Mouse (Mus musculus) liver, embryonic 12.5 days (tissue): ENCODE measurements around the gene Anp32b. TPM values are rescaled to one million over a fixed set of nuclear protein-coding genes. Genes with fewer than 3 reads are reported as not detected.

ENCODE experiments used
- ATAC-seq: fragments of 200-750 bp; cut with Nextera tagmentation; 2 replicates; pipeline ENCODE4 v1.8.0; 2017; ENCODE audit warnings: moderate number of reproducible peaks, mild to moderate bottlenecking, moderate library complexity
- H3K27ac ChIP-seq: fragments of 300-500 bp; sonication (generic); 2 replicates; pipeline ENCODE4 v1.5.1; 2016; ENCODE audit warnings: mild to moderate bottlenecking
- H3K27me3 ChIP-seq: fragments of 300-500 bp; sonication (generic); replicated peaks from 2 replicates; pipeline ENCODE4 v1.6.1; 2016; ENCODE audit warnings: mild to moderate bottlenecking, moderate library complexity
- H3K36me3 ChIP-seq: fragments of 300-500 bp; sonication (generic); 2 replicates; pipeline ENCODE4 v1.6.1; 2016; ENCODE audit warnings: mild to moderate bottlenecking, moderate library complexity
- H3K4me1 ChIP-seq: fragments of 300-500 bp; sonication (generic); 2 replicates; pipeline ENCODE4 v1.6.1; 2016
- H3K4me2 ChIP-seq: fragments of 300-500 bp; sonication (generic); 2 replicates; pipeline ENCODE4 v1.6.1; 2016; ENCODE audit warnings: mild to moderate bottlenecking, moderate library complexity
- H3K4me3 ChIP-seq: fragments of 300-500 bp; sonication (generic); 2 replicates; pipeline ENCODE4 v1.5.1; 2016; ENCODE audit warnings: mild to moderate bottlenecking, moderate library complexity
- H3K9ac ChIP-seq: fragments of 300-500 bp; sonication (generic); 2 replicates; pipeline ENCODE4 v1.6.1; 2016; ENCODE audit warnings: mild to moderate bottlenecking, moderate library complexity
- H3K9me3 ChIP-seq: fragments of 300-500 bp; sonication (generic); replicated peaks from 2 replicates; pipeline ENCODE4 v1.6.1; 2016; ENCODE audit warnings: mild to moderate bottlenecking, moderate library complexity
- WGBS: fragments of 180-500 bp; shearing (Covaris S2); methylation state at CpG from one replicate; pipeline ENCODE4 v1.1.7; 2016; ENCODE audit not compliant: insufficient replicate concordance; 5-methylcytosine and 5-hydroxymethylcytosine counted together
- polyA plus RNA-seq: library from polyadenylated mRNA; unstranded; fragments of >200 nt; fragmentation: Nextera tagmentation; extraction: Ambion mirVana; gene quantifications from 2 replicates; pipeline ENCODE4 v1.2.1, GENCODE M21; 2016

The Anp32b gene
- polyA plus RNA-seq, 1 experiment from 2014 or later, result 669 TPM

GRCm38 (mm10) chr4:46454097-46454864, 3.6 kb downstream of the Anp32b start:
- Histone ChIP-seq H3K4me2 (peak overlapping the region; percentile 89), H3K27me3 (no peaks in the 10 kb centered on the region), H3K4me3 (peak overlapping the region; percentile 95), H3K36me3 (peaks cover 61% of the 10 kb centered on the region), H3K9ac (peak overlapping the region; percentile 100), H3K4me1 (peaks cover 79% of the 10 kb centered on the region), H3K27ac (peak overlapping the region; percentile 99), H3K9me3 (no peaks in the 10 kb centered on the region)
- WGBS, result 36% methylated on average over 5 of the region's 5 CpGs
- 0 out of 2 replicates have a peak, but pooled peaks have one; percentile 10 for ATAC-seq

GRCm38 (mm10) chr4:46456762-46457161, 6.1 kb downstream of the Anp32b start:
- no peaks in the 10 kb centered on the region for H3K27me3 ChIP-seq
- H3K4me2 ChIP-seq, result peak overlapping the region; percentile 89
- peaks cover 86% of the 10 kb centered on the region for H3K36me3 ChIP-seq
- H3K4me1 ChIP-seq, result peaks cover 88% of the 10 kb centered on the region
- H3K27ac ChIP-seq, result peak overlapping the region; percentile 99
- WGBS, result 63% methylated on average over 4 of the region's 4 CpGs
- peak overlapping the region; percentile 95 for H3K4me3 ChIP-seq
- ATAC-seq, result no peak
- peak overlapping the region; percentile 100 for H3K9ac ChIP-seq
- H3K9me3 ChIP-seq, result no peaks in the 10 kb centered on the region

- 67% methylated on average over 3 of the region's 3 CpGs for WGBS
- Histone ChIP-seq H3K9ac (peak overlapping the region; percentile 100), H3K4me1 (peaks cover 91% of the 10 kb centered on the region), H3K27me3 (no peaks in the 10 kb centered on the region), H3K27ac (peak overlapping the region; percentile 99), H3K9me3 (no peaks in the 10 kb centered on the region), H3K4me2 (peak overlapping the region; percentile 89), H3K36me3 (peaks cover 86% of the 10 kb centered on the region), H3K4me3 (peak overlapping the region; percentile 95)
- no peak for ATAC-seq
These were observed 6.5 kb downstream of the Anp32b start for GRCm38 (mm10) chr4:46457186-46457585.

- no peak for ATAC-seq
- Histone ChIP-seq H3K9me3 (no peaks in the 10 kb centered on the region), H3K4me2 (peak overlapping the region; percentile 89), H3K9ac (peak overlapping the region; percentile 28; the same call in 1 of the 2 replicates), H3K27ac (peak overlapping the region; percentile 99), H3K4me3 (0 out of 2 replicates have a peak overlapping the region, but pooled peaks have one; percentile 1), H3K4me1 (peaks cover 87% of the 10 kb centered on the region), H3K27me3 (no peaks in the 10 kb centered on the region), H3K36me3 (peaks cover 88% of the 10 kb centered on the region)
- WGBS, result 85% methylated on average over 2 of the region's 2 CpGs
These were observed 7.7 kb downstream of the Anp32b start for GRCm38 (mm10) chr4:46458411-46458810.

- Histone ChIP-seq H3K36me3 (peaks cover 100% of the 10 kb centered on the region), H3K9me3 (no peaks in the 10 kb centered on the region), H3K4me1 (peaks cover 53% of the 10 kb centered on the region), H3K9ac (no peak overlapping the region), H3K27ac (peak overlapping the region; percentile 28; the same call in 1 of the 2 replicates), H3K4me2 (no peak overlapping the region), H3K4me3 (no peak overlapping the region), H3K27me3 (no peaks in the 10 kb centered on the region)
- peak; percentile 63 for ATAC-seq
- 83% methylated on average over 7 of the region's 7 CpGs for WGBS
These were observed 12.6 kb downstream of the Anp32b start for GRCm38 (mm10) chr4:46463130-46463830.

- no peak overlapping the region for H3K9ac ChIP-seq
- no peaks in the 10 kb centered on the region for H3K9me3 ChIP-seq
- 89% methylated on average over 3 of the region's 3 CpGs for WGBS
- no peak overlapping the region for H3K4me3 ChIP-seq
- ATAC-seq, result no peak
- H3K4me1 ChIP-seq, result peaks cover 29% of the 10 kb centered on the region
- no peak overlapping the region for H3K27ac ChIP-seq
- no peak overlapping the region for H3K4me2 ChIP-seq
- peaks cover 100% of the 10 kb centered on the region for H3K36me3 ChIP-seq
- no peaks in the 10 kb centered on the region for H3K27me3 ChIP-seq
These were observed 15.0 kb downstream of the Anp32b start for GRCm38 (mm10) chr4:46465740-46466139.

- H3K36me3 ChIP-seq, result peaks cover 96% of the 10 kb centered on the region
- no peaks in the 10 kb centered on the region for H3K4me1 ChIP-seq
- H3K27ac ChIP-seq, result peak overlapping the region; percentile 47; the same call in 1 of the 2 replicates
- 92% methylated on average over 5 of the region's 5 CpGs for WGBS
- ATAC-seq, result no peak
- no peaks in the 10 kb centered on the region for H3K9me3 ChIP-seq
- H3K4me3 ChIP-seq, result no peak overlapping the region
- no peaks in the 10 kb centered on the region for H3K27me3 ChIP-seq
- no peak overlapping the region for H3K9ac ChIP-seq
- H3K4me2 ChIP-seq, result no peak overlapping the region
These were observed 24.4 kb downstream of the Anp32b start for GRCm38 (mm10) chr4:46475101-46475500.

GRCm38 (mm10) chr4:46479081-46479480, 28.4 kb downstream of the Anp32b start:
- Histone ChIP-seq H3K4me1 (peaks cover 5% of the 10 kb centered on the region), H3K9ac (no peak overlapping the region), H3K27me3 (no peaks in the 10 kb centered on the region), H3K27ac (no peak overlapping the region; the same call in 1 of the 2 replicates), H3K4me2 (no peak overlapping the region), H3K9me3 (no peaks in the 10 kb centered on the region), H3K36me3 (peaks cover 56% of the 10 kb centered on the region), H3K4me3 (no peak overlapping the region)
- no peak for ATAC-seq
- 94% methylated on average over 2 of the region's 2 CpGs for WGBS

GRCm38 (mm10) chr4:46485696-46486417, 35.2 kb downstream of the Anp32b start:
- H3K36me3 ChIP-seq, result no peaks in the 10 kb centered on the region
- H3K4me1 ChIP-seq, result peaks cover 57% of the 10 kb centered on the region
- H3K4me2 ChIP-seq, result peak overlapping the region; percentile 49
- ATAC-seq, result peak; percentile 43
- H3K27ac ChIP-seq, result peak overlapping the region; percentile 69
- no peaks in the 10 kb centered on the region for H3K27me3 ChIP-seq
- H3K9ac ChIP-seq, result peak overlapping the region; percentile 57
- 18% methylated on average over 14 of the region's 14 CpGs for WGBS
- no peak overlapping the region; the same call in 1 of the 2 replicates for H3K4me3 ChIP-seq
- H3K9me3 ChIP-seq, result no peaks in the 10 kb centered on the region

- no peaks in the 10 kb centered on the region for H3K27me3 ChIP-seq
- ATAC-seq, result no peak
- no peak overlapping the region for H3K4me3 ChIP-seq
- H3K36me3 ChIP-seq, result peaks cover 14% of the 10 kb centered on the region
- H3K4me2 ChIP-seq, result no peak overlapping the region
- peak overlapping the region; percentile 31; the same call in 1 of the 2 replicates for H3K27ac ChIP-seq
- H3K9me3 ChIP-seq, result no peaks in the 10 kb centered on the region
- H3K9ac ChIP-seq, result no peak overlapping the region
- H3K4me1 ChIP-seq, result peaks cover 63% of the 10 kb centered on the region
- 77% methylated on average over 5 of the region's 5 CpGs for WGBS
These were observed 36.6 kb downstream of the Anp32b start for GRCm38 (mm10) chr4:46487348-46487747.

GRCm38 (mm10) chr4:46489028-46489925, 38.6 kb downstream of the Anp32b start, which contains the start of gene Nans:
Gene Nans, plus strand, starts transcription at chr4:46489248.
- H3K9ac ChIP-seq, result peak within 1 kb of the TSS; percentile 86
- H3K36me3 ChIP-seq, result peaks cover 33% of the 10 kb centered on the region
- under 1% methylated on average over 58 of the region's 58 CpGs for WGBS
- H3K27me3 ChIP-seq, result no peaks in the 10 kb centered on the region
- peak within 1 kb of the TSS; percentile 82 for H3K4me3 ChIP-seq
- H3K4me2 ChIP-seq, result peak within 1 kb of the TSS; percentile 79
- H3K9me3 ChIP-seq, result no peaks in the 10 kb centered on the region
- peak within 1 kb of the TSS; percentile 85 for H3K27ac ChIP-seq
- H3K4me1 ChIP-seq, result peaks cover 56% of the 10 kb centered on the region
- peak; percentile 97 for ATAC-seq
